Mouse (Mus musculus) heart, postnatal 10 days (tissue): Measurements from ENCODE around the gene Pkd1l3. TPM values are rescaled to one million over a fixed set of nuclear protein-coding genes. Genes with fewer than 3 reads are reported as not detected.

ENCODE experiments used
- DNase-seq, 2 experiments: peaks; one replicate each; pipeline ENCODE4 v3.0.0; 2021
- intact Hi-C: fragments of 180-260 bp; cut with DNase I; formaldehyde crosslinking; loops from one replicate; pipeline ENCODE4 v1.15.1; 2025
- total RNA-seq, 2 experiments: library from RNA; stranded (reverse); gene quantifications; 2 replicates each; pipeline ENCODE4 v1.2.3; 2021

The Pkd1l3 gene
- total RNA-seq, 2 experiments from 2014 or later, result 0.26 TPM; not detected in 1

DNA sequence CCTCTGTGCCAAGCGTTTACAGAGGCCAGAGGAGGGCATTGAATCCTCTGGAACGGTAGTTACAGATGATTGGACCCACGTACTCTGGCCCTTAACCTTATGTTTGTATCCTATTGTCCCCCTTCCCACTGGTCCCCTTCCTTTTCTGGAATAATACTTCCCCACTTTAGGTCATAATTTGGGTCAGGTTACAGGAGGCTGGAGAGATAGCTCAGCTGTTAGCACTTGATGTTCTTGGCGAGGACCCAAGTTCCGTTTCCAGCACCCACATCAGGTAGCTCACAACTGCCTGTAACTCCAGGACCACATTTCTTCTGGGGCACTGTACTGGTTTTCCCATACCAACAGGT, 5.2 kb upstream of the Pkd1l3 start:
- intact Hi-C loops, result loop anchor here (2.0 to 5.0 kb wide), 3 partner anchors 42 to 98 kb away; partner anchors contain the start of genes Ist1 and Zfp821
- peak; percentile 33 to 34 for DNase-seq

DNA sequence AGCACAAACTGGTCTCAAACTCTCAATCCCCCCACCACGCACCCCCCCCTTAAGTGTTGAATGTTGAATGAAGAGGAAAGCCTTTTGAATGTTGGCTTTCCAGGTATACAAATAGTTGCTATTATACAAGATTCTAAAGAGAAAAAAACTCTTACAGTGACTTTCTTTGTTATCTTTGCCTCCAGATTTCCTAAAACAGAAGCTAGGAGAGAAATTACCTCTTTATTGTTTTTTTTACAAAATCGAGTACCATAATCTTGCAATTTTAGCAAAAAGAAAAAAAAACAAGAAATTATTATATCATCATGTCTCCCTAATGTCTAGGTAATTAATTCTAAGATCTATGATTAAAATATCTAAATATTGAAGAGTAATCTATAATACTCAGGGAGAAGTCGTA, 1.3 kb downstream of the Pkd1l3 start:
- intact Hi-C loops, result no loop called here
- DNase-seq, result no peak

DNA sequence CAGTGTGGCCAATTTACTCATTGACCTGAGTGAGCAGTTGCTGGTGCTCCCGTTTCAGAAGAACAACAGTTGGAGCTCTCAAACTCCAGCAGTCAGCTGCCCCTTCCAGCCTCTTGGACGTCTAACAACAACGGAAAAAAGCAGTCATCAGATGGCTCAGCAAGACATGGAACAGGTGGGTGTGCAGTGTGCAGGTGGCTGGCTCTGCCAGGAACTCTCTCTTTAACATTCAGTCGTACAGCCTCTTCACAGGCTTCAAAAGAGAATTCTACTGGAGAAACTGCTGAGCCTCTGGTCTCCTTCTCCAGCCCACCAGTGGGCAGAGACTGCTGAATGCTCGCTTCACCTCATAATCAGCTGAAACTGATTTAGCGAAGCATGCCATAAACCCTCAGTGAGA, 14.3 kb downstream of the Pkd1l3 start:
- intact Hi-C loops, result no loop called here
- DNase-seq, result no peak

GRCm38 (mm10) chr8:109632498-109632897, 18.2 kb downstream of the Pkd1l3 start:
- intact Hi-C loops, result no loop called here
- no peak for DNase-seq

GRCm38 (mm10) chr8:109635146-109635545, 20.8 kb downstream of the Pkd1l3 start:
- no peak for DNase-seq
- intact Hi-C loops, result no loop called here

DNA sequence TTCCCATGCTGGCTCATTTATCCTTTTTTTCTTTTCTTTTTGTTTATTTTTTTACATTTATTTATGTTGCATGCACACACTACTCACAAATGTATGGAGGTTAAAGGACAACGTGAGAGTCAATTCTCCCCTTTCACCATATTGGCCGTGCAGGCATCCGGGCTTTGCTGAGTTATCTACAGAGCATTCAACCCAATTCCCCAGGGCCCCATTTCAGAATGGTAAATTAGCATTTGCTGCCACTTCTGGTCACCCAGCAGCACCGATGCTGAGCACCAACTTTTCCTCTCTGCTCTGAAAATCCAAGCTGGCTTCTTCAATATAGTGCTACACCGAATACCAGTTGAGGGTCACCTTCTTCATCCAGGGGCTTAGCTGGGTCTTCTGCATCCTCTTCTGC, 24.5 kb downstream of the Pkd1l3 start:
- intact Hi-C loops, result no loop called here
- DNase-seq, result no peak

GRCm38 (mm10) chr8:109640410-109640809, 26.1 kb downstream of the Pkd1l3 start:
- intact Hi-C loops, result no loop called here

GRCm38 (mm10) chr8:109641236-109641635, 26.9 kb downstream of the Pkd1l3 start:
- intact Hi-C loops, result no loop called here
- no peak for DNase-seq

More at GRCm38 (mm10) chr8:109640410-109640809, 26.1 kb downstream of the Pkd1l3 start:
- DNase-seq, result no peak

GRCm38 (mm10) chr8:109647331-109647730, 33.0 kb downstream of the Pkd1l3 start:
- no peak for DNase-seq
- intact Hi-C loops, result no loop called here

DNA sequence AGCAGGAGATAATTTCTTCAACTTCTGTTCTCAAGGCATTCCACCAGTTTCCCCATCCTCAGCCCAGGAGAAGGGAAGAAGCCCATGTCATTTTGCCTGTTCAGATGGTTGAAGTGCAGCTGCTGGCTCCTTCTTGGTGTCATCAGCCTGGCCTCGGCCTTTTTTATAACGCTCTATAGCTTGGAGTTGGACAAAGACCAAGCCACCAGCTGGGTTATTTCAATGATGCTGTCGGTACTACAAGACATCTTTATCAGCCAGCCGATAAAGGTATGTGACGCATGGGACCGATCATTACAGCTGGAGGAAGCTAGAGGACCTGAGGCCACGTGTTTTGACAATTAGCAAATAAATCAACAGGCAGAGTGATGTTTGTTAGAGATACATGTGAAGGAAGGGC, 34.2 kb downstream of the Pkd1l3 start:
- intact Hi-C loops, result no loop called here
- DNase-seq, result no peak

DNA sequence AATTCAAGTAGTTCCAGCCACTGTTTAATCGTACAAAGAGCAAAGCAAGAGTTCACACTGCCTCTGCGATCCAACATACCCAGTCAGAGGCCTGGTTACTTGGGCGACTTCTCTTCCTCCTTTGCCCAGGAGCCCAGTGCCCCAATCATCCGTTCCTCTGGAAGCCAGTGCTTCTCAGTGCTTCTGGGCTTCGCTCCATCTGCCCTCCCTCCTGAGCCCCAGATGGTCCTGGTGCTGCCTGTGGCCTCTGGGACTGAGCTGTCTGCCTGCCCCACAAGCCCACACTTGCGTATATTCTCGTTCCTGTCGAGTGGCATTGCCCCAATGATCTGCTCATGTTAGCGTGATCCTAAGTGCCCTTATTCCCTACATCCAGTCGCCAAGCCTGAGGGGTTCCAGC, 36.5 kb downstream of the Pkd1l3 start:
- intact Hi-C loops, result no loop called here
- no peak for DNase-seq

GRCm38 (mm10) chr8:109656860-109657259, 42.5 kb downstream of the Pkd1l3 start:
- DNase-seq, result no peak
- intact Hi-C loops, result no loop called here

- intact Hi-C loops, result no loop called here
- DNase-seq, result no peak
These were observed 48.0 kb downstream of the Pkd1l3 start for GRCm38 (mm10) chr8:109662328-109662727.

DNA sequence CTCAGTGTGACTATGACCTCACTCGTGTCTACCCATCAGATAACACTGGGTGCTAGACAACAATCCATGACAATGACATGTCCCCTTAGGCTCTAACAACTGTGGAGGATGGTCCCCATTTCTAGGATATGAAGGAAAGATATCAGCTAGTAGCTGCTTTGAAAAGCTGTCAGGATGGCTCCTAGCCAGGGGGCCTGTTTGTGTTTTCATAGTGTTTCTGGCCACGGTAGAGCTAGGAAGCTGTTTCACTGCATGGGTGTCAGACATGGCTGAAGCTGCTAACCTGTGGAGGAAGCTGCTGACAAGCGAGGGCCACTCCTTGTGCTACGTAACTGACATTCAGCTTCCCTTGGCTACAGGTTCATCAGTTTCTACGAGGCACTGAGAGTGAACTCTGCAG, 52.3 kb downstream of the Pkd1l3 start:
- intact Hi-C loops, result no loop called here
- DNase-seq, result no peak

- intact Hi-C loops, result no loop called here
- DNase-seq, result no peak
These were observed 58.3 kb downstream of the Pkd1l3 start for GRCm38 (mm10) chr8:109672656-109673055.

- DNase-seq, result no peak
- intact Hi-C loops, result no loop called here
These were observed 59.3 kb downstream of the Pkd1l3 start for GRCm38 (mm10) chr8:109673596-109673995.

DNA sequence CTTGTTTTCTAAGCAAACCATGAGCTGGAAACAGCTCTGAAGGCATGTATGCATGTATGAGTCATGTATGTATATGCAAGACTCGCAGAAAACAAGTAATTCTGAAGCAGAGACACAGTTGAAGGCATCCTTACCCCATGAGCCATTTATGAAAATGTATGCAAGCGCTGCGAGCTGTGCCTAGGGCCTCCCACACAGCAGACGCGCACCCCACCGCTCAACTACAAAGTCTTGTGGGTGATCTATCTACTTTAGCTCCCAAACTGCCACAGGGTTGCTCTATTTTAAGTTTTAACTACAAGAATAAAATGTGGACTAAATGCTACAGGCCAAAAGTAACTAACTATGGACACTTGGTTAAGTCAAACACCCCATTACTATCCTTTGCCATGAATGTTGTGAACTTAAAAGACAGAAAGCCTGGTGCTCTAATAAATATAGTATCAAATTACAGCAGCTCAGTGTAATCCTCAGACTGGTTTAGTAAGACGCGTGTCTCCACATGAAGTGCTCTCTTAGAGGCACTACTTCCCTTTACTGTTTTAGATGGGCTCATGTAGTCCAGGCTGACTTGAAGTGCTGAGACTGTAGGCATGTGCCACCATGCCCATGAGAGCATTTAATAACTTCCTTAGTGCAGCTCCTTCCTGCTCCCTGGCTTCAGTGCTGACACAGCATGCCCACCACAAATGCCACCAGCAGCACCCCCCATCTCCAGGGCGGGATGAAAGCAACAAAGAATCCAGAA, 61.8 kb downstream of the Pkd1l3 start:
- DNase-seq, result no peak
- intact Hi-C loops, result no loop called here

DNA sequence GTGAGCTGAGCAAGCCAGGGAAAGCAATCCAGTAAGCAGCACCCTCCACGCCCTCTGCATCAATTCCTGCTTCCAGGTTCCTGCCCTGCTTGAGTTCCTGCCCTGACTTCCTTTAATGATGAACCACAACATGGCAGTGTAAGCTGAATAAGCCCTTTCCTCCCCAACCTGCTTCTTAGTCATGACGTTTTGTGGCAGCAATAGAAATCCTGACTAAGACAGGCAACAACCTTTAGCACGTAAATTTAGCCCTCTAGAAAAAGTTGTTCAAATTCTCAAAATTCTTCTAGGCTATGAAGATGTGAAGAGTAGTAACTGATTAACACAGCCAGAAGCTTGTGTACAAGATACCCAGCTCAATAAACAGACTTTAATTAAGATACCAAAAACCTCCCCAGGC, 67.2 kb downstream of the Pkd1l3 start:
- DNase-seq, result no peak
- intact Hi-C loops, result no loop called here

- intact Hi-C loops, result no loop called here
- no peak for DNase-seq
These were observed 67.8 kb downstream of the Pkd1l3 start for GRCm38 (mm10) chr8:109682120-109682519.

GRCm38 (mm10) chr8:109687248-109687647, 72.9 kb downstream of the Pkd1l3 start:
- no peak for DNase-seq
- intact Hi-C loops, result no loop called here

GRCm38 (mm10) chr8:109691769-109692168, 77.5 kb downstream of the Pkd1l3 start:
- intact Hi-C loops, result loop anchor here (5.0 kb wide), 2 partner anchors 84 to 86 kb away; partner anchors contain the start of genes Ap1g1 and Dhodh
- no peak for DNase-seq

- intact Hi-C loops, result loop anchor here (5.0 kb wide), 2 partner anchors 85 kb away; partner anchors contain the start of genes Ap1g1 and Dhodh
- DNase-seq, result no peak
These were observed 78.3 kb downstream of the Pkd1l3 start for GRCm38 (mm10) chr8:109692443-109693145.
